Mouse (Mus musculus): Measurements from ENCODE around the gene Eri3.

Gene Eri3

GRCm38 (mm10) chr4:117624660-117625059 lies 74.5 kb downstream of the Eri3 start:
- CTCF ChIA-PET: no interaction called here

GRCm38 (mm10) chr4:117628464-117628863 lies 78.3 kb downstream of the Eri3 start:
- CTCF ChIA-PET: no interaction called here

GRCm38 (mm10) chr4:117630053-117630670 lies 80.0 kb downstream of the Eri3 start:
- CTCF ChIA-PET: no interaction called here

GRCm38 (mm10) chr4:117633527-117633926 lies 83.4 kb downstream of the Eri3 start:
- CTCF ChIA-PET: no interaction called here

GRCm38 (mm10) chr4:117634642-117635041 lies 84.5 kb downstream of the Eri3 start:
- CTCF ChIA-PET: no interaction called here

- CTCF ChIA-PET: no interaction called here
Observed at GRCm38 (mm10) chr4:117636152-117636551, 86.0 kb downstream of the Eri3 start.

- CTCF ChIA-PET: no interaction called here
Observed at GRCm38 (mm10) chr4:117636891-117637613, 86.9 kb downstream of the Eri3 start.

GRCm38 (mm10) chr4:117640925-117641703 lies 90.9 kb downstream of the Eri3 start:
- CTCF ChIA-PET: no interaction called here

GRCm38 (mm10) chr4:117641804-117642203 lies 91.6 kb downstream of the Eri3 start:
- CTCF ChIA-PET: no interaction called here

GRCm38 (mm10) chr4:117645031-117645435 lies 94.9 kb downstream of the Eri3 start:
- CTCF ChIA-PET: no interaction called here

GRCm38 (mm10) chr4:117645859-117646258 lies 95.7 kb downstream of the Eri3 start:
- CTCF ChIA-PET: no interaction called here

- CTCF ChIA-PET: no interaction called here
Observed at GRCm38 (mm10) chr4:117646496-117646895, 96.3 kb downstream of the Eri3 start.

- CTCF ChIA-PET: no interaction called here
Observed at GRCm38 (mm10) chr4:117646926-117647755, 97.0 kb downstream of the Eri3 start.

- CTCF ChIA-PET: no interaction called here
Observed at GRCm38 (mm10) chr4:117651626-117652101, 101.5 kb downstream of the Eri3 start.

GRCm38 (mm10) chr4:117652727-117653126 lies 102.6 kb downstream of the Eri3 start:
- CTCF ChIA-PET: no interaction called here

- CTCF ChIA-PET: no interaction called here
Observed at GRCm38 (mm10) chr4:117654016-117654702, 104.0 kb downstream of the Eri3 start.

- CTCF ChIA-PET: no interaction called here
Observed at GRCm38 (mm10) chr4:117654703-117655499, 104.7 kb downstream of the Eri3 start.

- CTCF ChIA-PET: no interaction called here
Observed at GRCm38 (mm10) chr4:117655500-117655863, 105.3 kb downstream of the Eri3 start.

GRCm38 (mm10) chr4:117656961-117657360 lies 106.8 kb downstream of the Eri3 start:
- CTCF ChIA-PET: no interaction called here

- CTCF ChIA-PET: no interaction called here
Observed at GRCm38 (mm10) chr4:117657646-117658045, 107.5 kb downstream of the Eri3 start.

Measured in spleen, embryonic (tissue).